Mouse (Mus musculus): ENCODE data around the gene Prkcsh. TPM values are rescaled to one million over a fixed set of nuclear protein-coding genes. Genes with fewer than 3 reads are reported as not detected.
A peak's percentile ranks its signal among the peaks of the same experiment; 100 is the strongest.

The Prkcsh gene
- polyA plus RNA-seq, 2 experiments, result 29.2 to 45.1 TPM

- peaks cover 13 to 24% of the 10 kb centered on the region in 2 experiments for H3K4me1 ChIP-seq (replicated peaks; ENCODE audit: control insufficient read depth in 2 of 2, insufficient read depth in 2 of 2, low read length in 1 of 2)
- H3K9ac ChIP-seq (replicated peaks), result peak overlapping the region; percentile 89
- WGBS (ENCODE audit: insufficient replicate concordance), result under 1% methylated on average over 35 of the region's 35 CpGs
- H3K27me3 ChIP-seq (ENCODE audit: control insufficient read depth, insufficient read depth, low read length), result no peaks in the 10 kb centered on the region
- H3K36me3 ChIP-seq (replicated peaks; ENCODE audit: control insufficient read depth, insufficient read depth, low read depth), result peaks cover 45% of the 10 kb centered on the region
- H3K4me2 ChIP-seq (ENCODE audit: low read depth), result peak overlapping the region; percentile 71
- TF ChIP-seq CTCF (IDR thresholded peaks at IDR 0.05; ENCODE audit: low read depth), result peak; percentile 33; the same call in 1 of the 2 replicates
- TF ChIP-seq EP300 (IDR thresholded peaks at IDR 0.05; ENCODE audit: low read depth), result no peak
- H3K4me3 ChIP-seq (ENCODE audit: insufficient read depth in 1 of 2, low read depth in 2 of 2, low read length in 2 of 2), result peak overlapping the region; percentile 68 to 94
- H3K9me3 ChIP-seq (ENCODE audit: control insufficient read depth, low read length), result no peaks in the 10 kb centered on the region
- ATAC-seq (ENCODE audit: insufficient read depth), result no peak
- H3K27ac ChIP-seq, result peak overlapping the region; percentile 75
- no peak for DNase-seq (ENCODE audit: low read depth in 3 of 3, low spot score in 3 of 3)
Measured at GRCm38 (mm10) chr9:21961366-21961980, 41.1 kb upstream of the Prkcsh start.

- 0% methylated on average over 15 of the region's 15 CpGs for WGBS (ENCODE audit: insufficient replicate concordance)
- Histone ChIP-seq H3K36me3 (replicated peaks; ENCODE audit: control insufficient read depth, insufficient read depth, low read depth) (peaks cover 45% of the 10 kb centered on the region), H3K9me3 (ENCODE audit: control insufficient read depth, low read length) (no peaks in the 10 kb centered on the region), H3K27me3 (ENCODE audit: control insufficient read depth, insufficient read depth, low read length) (no peaks in the 10 kb centered on the region), H3K4me2 (ENCODE audit: low read depth) (peak overlapping the region; percentile 71), H3K4me3 (ENCODE audit: insufficient read depth in 1 of 2, low read depth in 2 of 2, low read length in 2 of 2) (peak overlapping the region; percentile 68 to 94), H3K4me1 (replicated peaks; ENCODE audit: control insufficient read depth in 2 of 2, insufficient read depth in 2 of 2, low read length in 1 of 2) (peaks cover 13 to 24% of the 10 kb centered on the region in 2 experiments), H3K9ac (replicated peaks) (peak overlapping the region; percentile 89), H3K27ac (peak overlapping the region; percentile 75)
- ATAC-seq (ENCODE audit: insufficient read depth) (peak; percentile 10; the same call in 1 of the 2 replicates), DNase-seq (ENCODE audit: low read depth in 3 of 3, low spot score in 3 of 3) (no peak)
- TF ChIP-seq EP300 (IDR thresholded peaks at IDR 0.05; ENCODE audit: low read depth), result no peak
- TF ChIP-seq CTCF (IDR thresholded peaks at IDR 0.05; ENCODE audit: low read depth), result 0 out of 2 replicates have a peak, but pooled peaks have one; percentile 7
Measured at GRCm38 (mm10) chr9:21962010-21962409, 40.6 kb upstream of the Prkcsh start.

GRCm38 (mm10) chr9:21962416-21963059 lies 40.1 kb upstream of the Prkcsh start:
- Histone ChIP-seq H3K9me3 (ENCODE audit: control insufficient read depth, low read length) (no peaks in the 10 kb centered on the region), H3K36me3 (replicated peaks; ENCODE audit: control insufficient read depth, insufficient read depth, low read depth) (peaks cover 44% of the 10 kb centered on the region), H3K27ac (peak overlapping the region; percentile 95), H3K4me1 (replicated peaks; ENCODE audit: control insufficient read depth in 2 of 2, insufficient read depth in 2 of 2, low read length in 1 of 2) (peaks cover 13 to 24% of the 10 kb centered on the region in 2 experiments), H3K4me2 (ENCODE audit: low read depth) (peak overlapping the region; percentile 71), H3K9ac (replicated peaks) (peak overlapping the region; percentile 99), H3K4me3 (ENCODE audit: insufficient read depth in 1 of 2, low read depth in 2 of 2, low read length in 2 of 2) (peak overlapping the region; percentile 93 to 94), H3K27me3 (ENCODE audit: control insufficient read depth, insufficient read depth, low read length) (no peaks in the 10 kb centered on the region)
- peak; percentile 95 to 97 (median 96) for DNase-seq (ENCODE audit: low read depth in 3 of 3, low spot score in 3 of 3)
- TF ChIP-seq EP300 (IDR thresholded peaks at IDR 0.05; ENCODE audit: low read depth) (peak; percentile 94), CTCF (IDR thresholded peaks at IDR 0.05; ENCODE audit: low read depth) (peak; percentile 57)
- under 1% methylated on average over 34 of the region's 34 CpGs for WGBS (ENCODE audit: insufficient replicate concordance)
- ATAC-seq (ENCODE audit: insufficient read depth), result peak; percentile 90

GRCm38 (mm10) chr9:21963417-21963816 lies 39.2 kb upstream of the Prkcsh start, which contains the start of gene Epor:
TSS of gene Epor (minus strand) at chr9:21963506.
- Histone ChIP-seq H3K36me3 (replicated peaks; ENCODE audit: control insufficient read depth, insufficient read depth, low read depth) (peaks cover 37% of the 10 kb centered on the region), H3K27me3 (ENCODE audit: control insufficient read depth, insufficient read depth, low read length) (no peaks in the 10 kb centered on the region), H3K9me3 (ENCODE audit: control insufficient read depth, low read length) (no peaks in the 10 kb centered on the region), H3K4me1 (replicated peaks; ENCODE audit: control insufficient read depth in 2 of 2, insufficient read depth in 2 of 2, low read length in 1 of 2) (peaks cover 13 to 24% of the 10 kb centered on the region in 2 experiments), H3K27ac (peak within 1 kb of the TSS; percentile 95), H3K4me2 (ENCODE audit: low read depth) (peak within 1 kb of the TSS; percentile 71), H3K4me3 (ENCODE audit: insufficient read depth in 1 of 2, low read depth in 2 of 2, low read length in 2 of 2) (peak within 1 kb of the TSS; percentile 93 to 94), H3K9ac (replicated peaks) (peak within 1 kb of the TSS; percentile 99)
- WGBS (ENCODE audit: insufficient replicate concordance), result 7% methylated on average over 8 of the region's 8 CpGs
- ATAC-seq (ENCODE audit: insufficient read depth) (peak; percentile 69), DNase-seq (ENCODE audit: low read depth in 3 of 3, low spot score in 3 of 3) (peak; percentile 80 to 81 (median 81))
- TF ChIP-seq CTCF (IDR thresholded peaks at IDR 0.05; ENCODE audit: low read depth), result 0 out of 2 replicates have a peak, but pooled peaks have one; percentile 3
- peak; percentile 48; the same call in 1 of the 2 replicates for TF ChIP-seq EP300 (IDR thresholded peaks at IDR 0.05; ENCODE audit: low read depth)

- DNase-seq (ENCODE audit: low read depth in 3 of 3, low spot score in 3 of 3) (no peak), ATAC-seq (ENCODE audit: insufficient read depth) (no peak)
- no peaks in the 10 kb centered on the region for H3K36me3 ChIP-seq (replicated peaks; ENCODE audit: control insufficient read depth, insufficient read depth, low read depth)
- no peak for TF ChIP-seq CTCF (IDR thresholded peaks at IDR 0.05; ENCODE audit: low read depth)
- TF ChIP-seq EP300 (IDR thresholded peaks at IDR 0.05; ENCODE audit: low read depth), result no peak
- no peak overlapping the region for H3K9ac ChIP-seq (replicated peaks)
- no peaks in the 10 kb centered on the region for H3K9me3 ChIP-seq (ENCODE audit: control insufficient read depth, low read length)
- H3K27me3 ChIP-seq (ENCODE audit: control insufficient read depth, insufficient read depth, low read length), result no peaks in the 10 kb centered on the region
- H3K4me1 ChIP-seq (replicated peaks; ENCODE audit: control insufficient read depth in 2 of 2, insufficient read depth in 2 of 2, low read length in 1 of 2), result peaks cover 4 to 5% of the 10 kb centered on the region in 2 experiments
- no peak overlapping the region for H3K4me3 ChIP-seq (ENCODE audit: insufficient read depth in 1 of 2, low read depth in 2 of 2, low read length in 2 of 2)
- WGBS (ENCODE audit: insufficient replicate concordance), result 29% methylated on average over 6 of the region's 6 CpGs
- H3K4me2 ChIP-seq (ENCODE audit: low read depth), result no peak overlapping the region
- no peak overlapping the region for H3K27ac ChIP-seq
Measured at GRCm38 (mm10) chr9:21968883-21969282, 33.7 kb upstream of the Prkcsh start.

Data from liver, embryonic 14.5 days (tissue).